Mouse (Mus musculus) forebrain, postnatal 0 days (tissue): Measurements from ENCODE around the gene Ccdc106. TPM values are rescaled to one million over a fixed set of nuclear protein-coding genes. Genes with fewer than 3 reads are reported as not detected.
"Not testable (repeated sequence)": the region's sequence is repeated elsewhere in the genome, so short reads cannot be mapped to it uniquely, and the experiment has no call there.

Source experiments
- ATAC-seq: fragments of 200-750 bp; cut with Nextera tagmentation; 2 replicates; pipeline ENCODE4 v1.8.0; 2017; ENCODE audit warnings: mild to moderate bottlenecking, moderate library complexity
- DNase-seq: peaks from one replicate; pipeline ENCODE4 v3.0.0-alpha.2; 2015
- H3K27ac ChIP-seq: fragments of 300-500 bp; sonication (generic); 2 replicates; pipeline ENCODE4 v1.5.1; 2014; ENCODE audit warnings: low read depth, mild to moderate bottlenecking, antibody characterized with exemption, low read length, moderate library complexity, mixed read lengths
- H3K27me3 ChIP-seq: fragments of 300-500 bp; sonication (generic); 2 replicates; pipeline ENCODE4 v1.6.1; 2014; ENCODE audit warnings: mild to moderate bottlenecking, low read length, mixed read lengths; ENCODE audit not compliant: insufficient read depth
- H3K36me3 ChIP-seq: fragments of 300-500 bp; sonication (generic); 2 replicates; pipeline ENCODE4 v1.6.1; 2014; ENCODE audit warnings: mild to moderate bottlenecking, moderate library complexity; ENCODE audit not compliant: insufficient read depth
- H3K4me1 ChIP-seq: fragments of 300-500 bp; sonication (generic); 2 replicates; pipeline ENCODE4 v1.6.1; 2014; ENCODE audit warnings: antibody characterized with exemption; ENCODE audit not compliant: insufficient read depth
- H3K4me2 ChIP-seq: fragments of 300-500 bp; sonication (generic); 2 replicates; pipeline ENCODE4 v1.6.1; 2014; ENCODE audit warnings: low read depth, mild to moderate bottlenecking, moderate library complexity
- H3K4me3 ChIP-seq: fragments of 300-500 bp; sonication (generic); 2 replicates; pipeline ENCODE4 v1.5.1; 2014; ENCODE audit warnings: low read depth, low read length, mixed read lengths
- H3K9ac ChIP-seq: fragments of 300-500 bp; sonication (generic); 2 replicates; pipeline ENCODE4 v1.6.1; 2014; ENCODE audit warnings: mild to moderate bottlenecking
- H3K9me3 ChIP-seq: fragments of 300-500 bp; sonication (generic); 2 replicates; pipeline ENCODE4 v1.6.1; 2016; ENCODE audit warnings: low read length
- CTCF ChIP-seq: sonication (generic); IDR thresholded peaks from 2 replicates; pipeline ENCODE4 v1.5.1; 2016; ENCODE audit warnings: antibody characterized with exemption, control low read depth, low read depth
- WGBS: fragments of 180-500 bp; shearing (Covaris S2); extraction: QIAGEN DNeasy Blood & Tissue Kit; methylation state at CpG from one replicate; pipeline ENCODE4 v1.1.7; 2014; 5-methylcytosine and 5-hydroxymethylcytosine counted together
- polyA plus RNA-seq: library from polyadenylated mRNA; unstranded; fragments of >200 nt; fragmentation: Nextera tagmentation; extraction: Ambion mirVana; gene quantifications from 2 replicates; pipeline ENCODE4 v1.2.1, GENCODE M21; 2015
- total RNA-seq: library from RNA; depleted of rRNA; stranded (reverse); fragments of >200 nt; gene quantifications from 2 replicates; pipeline ENCODE4 v1.2.3, GENCODE M21; 2014

Gene Ccdc106
- total and polyA plus RNA-seq, 2 experiments from 2014 or later, result 70.7 to 79.8 TPM

DNA sequence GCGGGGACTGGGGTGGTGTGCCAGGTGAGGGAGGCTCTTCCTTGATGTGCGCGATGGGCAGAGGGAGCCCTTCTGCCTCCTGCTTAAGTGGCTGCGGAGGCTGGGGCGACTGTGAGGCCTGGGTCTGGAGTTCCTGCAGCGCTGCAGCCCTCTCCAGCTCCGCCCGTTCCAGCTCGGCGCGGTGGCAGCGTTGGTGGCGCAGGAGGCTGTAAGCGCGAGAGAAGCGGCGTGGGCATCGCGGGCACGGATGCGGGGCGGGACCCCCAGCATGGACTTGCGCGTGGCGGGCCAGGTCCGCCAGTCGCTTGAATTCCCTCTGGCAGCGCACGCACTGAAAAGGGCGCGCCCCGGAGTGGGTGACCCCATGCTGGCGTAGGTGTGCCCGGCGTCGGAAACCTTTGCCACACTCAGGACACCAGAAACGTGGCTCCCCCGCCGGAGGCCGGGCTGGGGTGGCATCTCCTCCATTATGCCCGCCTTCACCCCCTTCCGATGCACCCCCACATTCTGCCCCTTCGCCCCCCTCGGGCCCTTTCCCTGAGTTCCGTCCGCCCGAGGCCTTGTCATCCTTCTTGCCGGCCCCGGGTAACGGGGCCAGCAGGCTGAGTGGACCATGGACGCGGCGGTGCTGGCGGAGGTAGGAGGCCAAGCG, 26.9 kb upstream of the Ccdc106 start:
- H3K4me2 ChIP-seq, result peak overlapping the region; percentile 52; the same call in 1 of the 2 replicates
- TF ChIP-seq CTCF, result no peak
- DNase-seq, result no peak
- H3K36me3 ChIP-seq, result peaks cover 20% of the 10 kb centered on the region
- H3K9me3 ChIP-seq, result no peaks in the 10 kb centered on the region
- H3K27ac ChIP-seq, result no peak overlapping the region
- WGBS, result 54% methylated on average over 55 of the region's 55 CpGs
- H3K4me1 ChIP-seq, result peaks cover 16% of the 10 kb centered on the region; the same call in 1 of the 2 replicates
- no peak for ATAC-seq
- no peak overlapping the region for H3K4me3 ChIP-seq
- no peak overlapping the region for H3K9ac ChIP-seq
- no peaks in the 10 kb centered on the region for H3K27me3 ChIP-seq

DNA sequence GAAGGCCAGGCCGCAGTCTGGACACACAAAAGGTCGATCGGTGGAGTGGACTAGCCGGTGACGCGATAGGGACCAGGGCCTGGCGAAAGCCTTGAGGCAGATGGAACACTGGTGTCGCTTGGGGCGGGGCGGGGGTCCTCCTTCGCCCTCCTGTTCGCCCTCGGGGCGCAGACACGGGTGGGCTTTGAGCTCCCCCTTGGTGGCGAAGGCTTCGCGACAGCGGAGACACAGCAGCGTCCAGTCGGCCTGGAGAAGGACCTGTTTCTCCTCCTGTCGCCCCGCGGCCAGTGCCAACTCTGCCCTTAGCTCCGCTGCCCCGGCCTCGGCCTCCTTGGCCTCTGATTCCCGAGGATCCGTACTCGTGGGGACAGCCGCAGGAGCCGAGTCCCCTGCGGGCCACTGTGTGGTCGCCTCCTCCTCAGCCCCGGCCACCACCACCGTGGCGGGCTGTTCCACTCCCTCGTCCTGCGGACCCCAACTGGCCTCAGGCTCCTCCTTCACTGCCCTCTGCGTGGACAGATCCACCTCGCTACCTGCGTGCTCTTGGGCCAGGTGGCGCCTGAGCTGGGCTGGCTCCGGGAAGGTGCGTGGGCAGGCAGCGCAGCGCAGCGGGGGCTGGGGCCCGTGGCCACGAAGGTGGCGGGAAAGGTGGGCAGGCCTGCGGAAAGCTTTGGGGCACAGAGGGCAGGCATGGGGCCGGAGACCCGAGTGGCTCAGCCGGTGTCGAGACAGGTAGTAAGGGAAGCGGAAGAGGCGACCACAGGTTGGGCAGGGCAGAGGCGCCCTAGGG, 26.2 kb upstream of the Ccdc106 start:
- Histone ChIP-seq H3K4me2 (peak overlapping the region; percentile 52), H3K4me1 (peaks cover 16% of the 10 kb centered on the region; the same call in 1 of the 2 replicates), H3K9ac (no peak overlapping the region), H3K9me3 (no peaks in the 10 kb centered on the region), H3K36me3 (peaks cover 20% of the 10 kb centered on the region), H3K4me3 (0 out of 2 replicates have a peak overlapping the region, but pooled peaks have one; percentile 83), H3K27ac (no peak overlapping the region), H3K27me3 (no peaks in the 10 kb centered on the region)
- no peak for DNase-seq
- no peak for TF ChIP-seq CTCF
- ATAC-seq, result no peak
- WGBS, result 57% methylated on average over 59 of the region's 59 CpGs

DNA sequence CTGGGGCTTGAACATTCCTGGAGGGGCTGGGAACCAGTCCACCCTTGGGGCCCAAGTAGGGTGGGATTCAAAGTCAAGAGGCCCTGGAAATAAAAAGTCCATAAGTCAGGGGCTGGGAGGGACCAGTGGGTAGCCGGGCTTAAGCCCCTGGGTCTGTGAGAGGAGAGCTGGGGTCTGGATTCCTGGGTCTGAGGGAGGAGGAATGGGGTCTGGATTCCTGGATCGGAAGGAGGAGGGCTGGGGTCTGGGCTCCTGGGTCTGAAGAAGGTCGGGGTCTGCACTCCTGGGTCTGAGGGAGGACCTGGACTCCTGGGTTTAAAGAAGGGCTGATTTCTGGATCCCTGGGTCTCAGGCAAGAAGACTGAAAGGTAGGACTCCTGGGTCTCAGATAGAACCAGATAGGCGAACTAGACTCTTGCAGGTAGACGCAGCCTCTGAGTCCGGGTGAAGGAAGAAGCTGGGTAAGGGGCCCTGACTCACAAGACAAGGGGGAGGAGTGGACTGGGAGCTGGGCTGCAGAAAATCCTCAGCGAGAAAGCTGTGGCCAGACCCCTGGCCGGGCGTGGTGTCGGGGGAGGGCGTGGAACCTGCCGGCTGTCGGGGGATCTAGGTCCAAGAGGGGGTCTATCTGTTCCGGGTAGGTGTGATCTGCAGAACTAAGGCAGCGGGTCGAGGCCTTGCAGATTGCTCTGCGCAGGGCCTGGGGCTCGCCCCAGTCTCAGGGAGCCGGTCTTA, 24.9 kb upstream of the Ccdc106 start:
- TF ChIP-seq CTCF, result no peak

DNA sequence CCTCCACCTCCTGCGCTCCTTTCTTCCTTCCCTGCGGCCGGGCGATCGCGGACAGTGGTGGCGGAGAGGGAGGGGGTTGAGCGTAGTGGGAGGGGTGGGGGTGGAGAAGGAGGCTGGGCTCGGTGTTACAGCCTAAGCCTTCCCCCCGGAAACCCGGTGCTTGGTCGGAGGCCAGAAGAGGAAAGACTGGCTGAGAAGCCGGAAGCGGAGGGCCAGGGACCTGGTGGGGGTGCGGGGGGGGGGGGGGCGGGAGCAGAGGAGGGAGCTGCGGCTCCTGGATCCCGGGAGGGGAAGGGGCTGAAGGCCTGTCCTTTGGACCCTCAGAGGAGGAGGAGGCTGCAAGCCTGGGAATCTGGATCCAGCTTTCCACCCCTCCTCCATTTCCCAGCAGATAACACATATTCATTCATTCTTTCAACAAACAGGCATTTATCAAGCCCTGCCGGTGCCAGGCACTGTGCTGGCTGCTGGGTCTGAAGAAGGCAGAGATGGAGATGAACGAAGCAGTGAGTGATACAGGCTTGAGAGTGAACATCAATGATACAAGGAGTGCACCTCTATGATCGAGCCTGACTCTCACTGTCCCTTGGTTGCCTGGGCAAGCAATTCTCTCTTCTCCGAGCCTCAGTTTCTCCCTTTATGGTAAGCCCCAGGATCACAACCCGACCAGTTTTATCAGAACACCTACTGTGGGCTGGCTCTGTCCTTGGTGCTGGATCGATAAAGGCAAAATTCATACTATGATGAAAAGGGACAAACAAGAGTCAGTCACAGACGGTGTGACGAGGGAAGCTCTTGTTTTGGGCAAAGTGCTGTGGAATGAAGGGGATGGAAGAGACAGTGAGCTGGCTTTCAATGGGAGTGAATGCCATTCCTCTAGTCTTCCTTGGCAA, 24.1 kb upstream of the Ccdc106 start, which contains the start of gene Zfp579:
Zfp579 (minus strand) TSS at position 156 of the 893 bp plus-strand sequence.
- Histone ChIP-seq H3K9ac (peak within 1 kb of the TSS; percentile 88), H3K4me1 (peaks cover 16% of the 10 kb centered on the region; the same call in 1 of the 2 replicates), H3K27ac (peak within 1 kb of the TSS; percentile 81), H3K4me2 (peak within 1 kb of the TSS; percentile 52), H3K27me3 (no peaks in the 10 kb centered on the region), H3K4me3 (peak within 1 kb of the TSS; percentile 83), H3K9me3 (no peaks in the 10 kb centered on the region), H3K36me3 (peaks cover 20% of the 10 kb centered on the region)
- DNase-seq (peak; percentile 96), ATAC-seq (peak; percentile 89)
- TF ChIP-seq CTCF, result no peak
- WGBS, result 5% methylated on average over 16 of the region's 26 CpGs

More for the DNA sequence above, 24.9 kb upstream of the Ccdc106 start:
- peaks cover 20% of the 10 kb centered on the region for H3K36me3 ChIP-seq
- peaks cover 16% of the 10 kb centered on the region; the same call in 1 of the 2 replicates for H3K4me1 ChIP-seq
- peak overlapping the region; percentile 52 for H3K4me2 ChIP-seq
- peak overlapping the region; percentile 83 for H3K4me3 ChIP-seq
- peak overlapping the region; percentile 88 for H3K9ac ChIP-seq
- ATAC-seq, result peak; percentile 58
- no peaks in the 10 kb centered on the region for H3K9me3 ChIP-seq
- peak overlapping the region; percentile 81 for H3K27ac ChIP-seq
- WGBS, result 5% methylated on average over 19 of the region's 19 CpGs
- DNase-seq, result no peak
- H3K27me3 ChIP-seq, result no peaks in the 10 kb centered on the region

DNA sequence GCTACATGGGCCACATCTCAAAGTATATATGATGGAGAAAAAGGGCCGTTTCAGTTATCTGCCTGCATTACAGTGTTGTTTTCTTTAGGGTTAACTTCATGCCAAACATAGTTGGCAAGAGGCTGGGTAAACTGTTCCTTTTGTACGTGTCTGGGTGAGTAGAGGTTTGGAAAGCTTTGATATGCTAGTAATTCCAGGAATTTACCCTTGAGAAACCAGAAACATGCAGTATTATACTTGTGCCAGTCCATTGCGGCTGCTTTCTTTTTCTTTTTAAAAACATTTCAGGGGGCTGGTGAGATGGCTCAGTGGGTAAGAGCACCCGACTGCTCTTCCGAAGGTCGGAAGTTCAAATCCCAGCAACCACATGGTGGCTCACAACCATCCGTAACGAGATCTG, 23.4 kb upstream of the Ccdc106 start:
- no peak for TF ChIP-seq CTCF
- Histone ChIP-seq H3K9me3 (no peaks in the 10 kb centered on the region), H3K9ac (peak overlapping the region; percentile 88; the same call in 1 of the 2 replicates), H3K36me3 (peaks cover 16% of the 10 kb centered on the region), H3K27ac (peak overlapping the region; percentile 81), H3K4me1 (peaks cover 16% of the 10 kb centered on the region; the same call in 1 of the 2 replicates), H3K27me3 (no peaks in the 10 kb centered on the region), H3K4me2 (peak overlapping the region; percentile 52), H3K4me3 (peak overlapping the region; percentile 83)
- 55% methylated on average over 6 of the region's 8 CpGs for WGBS
- DNase-seq, result no peak
- no peak for ATAC-seq

DNA sequence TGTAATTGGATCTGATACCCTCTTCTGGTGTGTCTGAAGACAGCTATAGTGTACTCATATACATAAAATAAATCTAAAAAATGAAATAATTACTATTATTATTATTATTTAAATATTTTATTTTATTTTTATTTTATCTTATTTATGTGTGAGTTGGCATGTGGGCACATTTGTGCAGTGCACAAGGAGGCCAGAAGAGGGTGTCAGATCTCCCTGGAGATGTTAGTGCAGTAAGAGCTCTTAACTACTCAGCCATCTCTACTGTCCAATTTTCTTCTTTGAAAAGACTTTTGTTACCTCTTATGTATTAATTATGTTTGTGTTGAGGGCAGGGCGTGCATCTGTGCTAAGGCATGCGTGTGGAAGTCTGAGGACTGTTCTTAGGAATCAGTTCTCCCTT, 20.5 kb upstream of the Ccdc106 start:
- Histone ChIP-seq H3K27me3 (no peaks in the 10 kb centered on the region), H3K9me3 (no peaks in the 10 kb centered on the region), H3K4me2 (no peak overlapping the region), H3K4me3 (no peak overlapping the region), H3K4me1 (peaks cover 11% of the 10 kb centered on the region; the same call in 1 of the 2 replicates), H3K27ac (no peak overlapping the region), H3K36me3 (no peaks in the 10 kb centered on the region), H3K9ac (no peak overlapping the region)
- no peak for DNase-seq
- TF ChIP-seq CTCF, result 0 out of 2 replicates have a peak, but pooled peaks have one; percentile 13
- no peak for ATAC-seq
- 75% methylated on average over 2 of the region's 2 CpGs for WGBS

DNA sequence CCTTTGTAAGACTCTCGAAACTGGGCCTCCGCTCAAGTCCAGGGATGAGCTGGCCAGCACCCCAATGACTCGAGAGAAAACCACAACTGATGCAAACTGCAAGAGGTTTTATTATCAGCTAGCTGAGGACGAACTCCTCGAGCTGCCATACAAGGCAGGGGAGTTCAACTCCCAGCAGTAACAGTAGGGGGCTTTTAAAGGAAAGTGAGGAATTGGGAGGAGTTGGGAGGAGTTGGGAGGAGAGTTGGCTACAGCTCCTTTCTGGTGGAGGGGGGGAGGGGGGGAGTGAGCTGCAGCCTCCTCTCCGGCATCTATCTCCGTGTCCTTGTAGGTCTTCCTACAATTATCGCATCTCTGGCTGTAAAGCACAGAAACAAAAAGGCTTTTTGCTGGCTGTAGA, 17.5 kb upstream of the Ccdc106 start:
- 53% methylated on average over 8 of the region's 8 CpGs for WGBS
- H3K9ac ChIP-seq, H3K27me3 ChIP-seq, H3K4me1 ChIP-seq, ATAC-seq, DNase-seq, H3K4me3 ChIP-seq, H3K9me3 ChIP-seq, H3K27ac ChIP-seq, H3K4me2 ChIP-seq: not testable (repeated sequence)
- H3K36me3 ChIP-seq, result peaks cover 11% of the 10 kb centered on the region
